Mouse (Mus musculus) megakaryocyte-erythroid progenitor cell, adult 5-6 weeks (primary cell): ENCODE results near the gene Sgo2b. TPM values are rescaled to one million over a fixed set of nuclear protein-coding genes. Genes with fewer than 3 reads are reported as not detected.
A peak's percentile ranks its signal among the peaks of the same experiment; 100 is the strongest.
"Not testable (repeated sequence)": the region's sequence is repeated elsewhere in the genome, so short reads cannot be mapped to it uniquely, and the experiment has no call there.

Experiments
- ATAC-seq: replicated peaks from 2 replicates; pipeline ENCODE4 v1.8.0; 2016; ENCODE audit warnings: mild to moderate bottlenecking, inconsistent platforms; ENCODE audit not compliant: severe bottlenecking, poor library complexity, low FRiP score, low TSS enrichment
- total RNA-seq, 2 experiments: library from RNA; stranded (forward) in 1 of 2; stranded (reverse) in 1 of 2; fragments of 200-1000, 215-1000 nt in 1 of 2; fragments of >200 nt in 1 of 2; fragmentation: Nextera tagmentation in 1 of 2; gene quantifications; 2 replicates each; pipeline ENCODE4 v1.2.3; 2014 to 2017

Sgo2b gene
- not detected in 2 replicates for total RNA-seq (2014; fragmentation: Nextera tagmentation)
- total RNA-seq (2017) = not detected in 2 replicates

- ATAC-seq = no peak
These were observed at the start of gene Sgo2b for GRCm38 (mm10) chr8:63951626-63952377. Gene Sgo2b (minus strand): TSS chr8:63952248.

- ATAC-seq = not testable (repeated sequence)
These were observed 18.8 kb upstream of the Sgo2b start for GRCm38 (mm10) chr8:63970612-63971391.

GRCm38 (mm10) chr8:63961032-63961785, 9.2 kb upstream of the Sgo2b start:
- ATAC-seq = no peak

- ATAC-seq = not testable (repeated sequence)
These were observed 1.8 kb upstream of the Sgo2b start for GRCm38 (mm10) chr8:63953802-63954201.

GRCm38 (mm10) chr8:63933171-63933570, 18.9 kb downstream of the Sgo2b start:
- ATAC-seq = no peak

- no peak for ATAC-seq
These were observed 22.5 kb downstream of the Sgo2b start for GRCm38 (mm10) chr8:63929301-63930097.

- no peak for ATAC-seq
These were observed 30.6 kb downstream of the Sgo2b start for GRCm38 (mm10) chr8:63921257-63921960.

GRCm38 (mm10) chr8:63895096-63895495, 57.0 kb downstream of the Sgo2b start:
- no peak for ATAC-seq

GRCm38 (mm10) chr8:63878353-63878752, 73.7 kb downstream of the Sgo2b start:
- ATAC-seq = no peak

GRCm38 (mm10) chr8:63877393-63877792, 74.7 kb downstream of the Sgo2b start:
- peak; percentile 71; the same call in 1 of the 2 replicates for ATAC-seq

- no peak for ATAC-seq
These were observed 75.1 kb downstream of the Sgo2b start for GRCm38 (mm10) chr8:63876949-63877348.
